Mouse (Mus musculus) right cerebral cortex, postnatal 14 days (tissue): ENCODE measurements around the gene Rab30.
A peak's percentile ranks its signal among the peaks of the same experiment; 100 is the strongest.
"Not testable (repeated sequence)": the region's sequence is repeated elsewhere in the genome, so short reads cannot be mapped to it uniquely, and the experiment has no call there.

ENCODE experiments used
- DNase-seq: peaks from one replicate; pipeline ENCODE4 v3.0.0; 2022

Rab30 gene

GRCm38 (mm10) chr7:92741152-92741860 lies at the start of gene Rab30:
TSS of gene Rab30 (plus strand) at chr7:92741603.
- DNase-seq = peak; percentile 84

GRCm38 (mm10) chr7:92696395-92696794 lies 45.0 kb upstream of the Rab30 start:
- DNase-seq = no peak

- no peak for DNase-seq
Measured at GRCm38 (mm10) chr7:92698770-92699169, 42.6 kb upstream of the Rab30 start.

- no peak for DNase-seq
Measured at GRCm38 (mm10) chr7:92703661-92704060, 37.7 kb upstream of the Rab30 start.

DNA sequence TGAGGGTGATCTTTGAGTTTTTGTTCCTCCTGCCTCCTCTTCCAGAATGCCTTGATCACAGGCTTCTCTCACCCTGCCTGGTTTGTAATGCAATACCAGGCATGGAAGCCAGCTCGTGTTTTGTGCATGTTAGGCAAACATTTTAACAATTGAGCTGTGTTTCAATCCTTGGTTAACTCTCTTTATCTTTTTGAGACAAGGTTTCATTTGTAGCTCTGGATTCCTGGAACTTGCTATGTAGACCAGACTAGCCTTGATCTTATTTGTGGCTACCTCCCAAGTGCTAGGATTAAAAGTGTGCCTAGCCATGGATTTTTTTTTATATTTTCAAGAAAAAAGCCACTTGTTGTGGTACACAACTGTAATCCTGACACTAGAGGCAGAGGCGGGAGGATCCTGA lies 35.9 kb upstream of the Rab30 start:
- DNase-seq = no peak

- no peak for DNase-seq
Measured at GRCm38 (mm10) chr7:92706711-92707110, 34.7 kb upstream of the Rab30 start.

- no peak for DNase-seq
Measured at GRCm38 (mm10) chr7:92709573-92709972, 31.8 kb upstream of the Rab30 start.

- DNase-seq = no peak
Measured at GRCm38 (mm10) chr7:92711593-92711992, 29.8 kb upstream of the Rab30 start.

DNA sequence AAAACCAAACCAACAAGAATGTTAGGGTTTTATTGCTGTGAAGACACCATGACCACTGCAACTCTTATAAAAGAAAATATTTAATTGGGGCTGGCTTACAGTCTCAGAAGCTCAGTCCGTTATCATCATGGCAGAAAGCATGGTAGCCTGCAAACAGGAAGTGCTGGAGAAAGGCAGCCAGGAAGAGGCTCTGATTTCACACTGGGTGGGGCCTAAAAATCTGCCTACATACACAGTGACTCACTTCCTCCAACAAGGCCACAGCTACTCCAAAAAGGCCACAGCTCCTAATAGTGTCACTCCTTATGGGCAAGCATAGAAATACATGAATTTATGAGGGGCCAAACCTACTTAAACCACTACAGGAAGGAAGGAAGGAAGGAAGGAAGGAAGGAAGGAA lies 26.3 kb upstream of the Rab30 start:
- DNase-seq = no peak

DNA sequence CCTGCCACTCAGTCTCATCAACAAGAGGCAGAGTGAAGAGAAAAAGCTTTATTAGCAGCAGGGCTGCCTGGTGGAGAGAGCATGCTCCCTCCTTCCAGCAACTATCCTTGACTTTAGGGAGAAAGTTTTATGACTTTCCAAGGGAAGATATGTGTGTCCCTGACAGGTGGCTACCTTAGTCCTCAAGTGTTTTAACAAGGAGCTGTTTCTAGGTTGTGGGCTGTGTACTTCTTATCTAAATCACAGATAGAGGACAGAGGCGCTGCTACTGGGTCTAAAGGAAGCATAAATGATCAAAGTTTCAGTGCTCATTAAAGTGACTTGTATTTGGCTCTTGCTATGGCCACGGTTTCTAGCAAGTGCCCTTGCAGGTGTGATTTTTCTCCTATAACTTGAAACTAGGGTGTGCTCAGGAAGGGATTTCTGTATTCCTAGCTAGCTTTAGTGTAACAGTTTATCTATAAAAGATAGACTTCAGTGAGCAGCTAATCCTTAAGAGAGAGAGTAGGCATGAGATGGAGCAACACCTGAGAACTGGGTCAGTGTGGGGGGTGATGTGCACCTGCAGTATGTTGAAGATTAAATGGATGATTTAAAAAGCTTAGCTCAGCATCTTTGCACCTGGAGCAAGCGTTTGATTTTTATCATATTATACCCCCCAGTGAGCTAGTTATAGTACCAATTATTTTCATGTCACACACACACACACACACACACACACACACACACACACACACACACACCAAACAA lies 21.1 kb upstream of the Rab30 start:
- DNase-seq = no peak

DNA sequence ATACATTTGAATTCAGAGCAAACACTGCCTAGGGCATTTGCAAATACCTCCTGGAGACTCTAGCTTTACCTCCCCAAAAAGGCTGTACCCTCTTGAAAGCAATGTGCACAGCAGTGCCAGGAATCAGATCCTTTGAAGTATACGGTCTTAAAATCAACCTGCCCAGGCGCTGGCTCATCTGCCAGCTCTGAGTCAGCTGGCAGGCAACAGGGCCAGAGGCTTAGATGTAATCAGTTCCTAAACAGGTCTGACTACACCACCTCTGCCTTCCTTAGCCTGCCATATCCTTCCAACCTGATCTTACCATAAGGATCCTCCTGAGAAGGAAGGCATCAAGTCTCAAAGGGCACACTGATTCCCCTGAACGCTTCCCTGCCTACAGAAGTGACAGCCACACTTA lies 17.7 kb upstream of the Rab30 start:
- no peak for DNase-seq

DNA sequence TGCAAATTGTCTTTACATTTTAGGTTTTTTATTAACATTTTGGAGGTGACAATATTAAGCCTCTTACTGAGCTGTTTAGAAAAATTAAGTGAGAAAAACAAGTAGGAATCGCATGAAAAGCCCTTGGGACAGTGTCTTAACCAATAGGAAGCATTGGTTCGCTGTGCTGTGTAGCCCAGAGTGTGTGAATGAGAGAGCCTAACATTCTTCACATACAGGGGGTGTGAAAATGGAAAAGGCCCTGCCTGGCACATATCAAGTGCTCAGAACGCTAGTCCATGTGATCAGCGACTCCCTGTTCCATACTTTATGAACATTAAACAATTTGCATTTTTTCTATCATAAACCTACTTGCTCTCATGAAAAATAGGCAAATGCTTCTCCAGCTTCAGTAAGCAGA lies 17.1 kb upstream of the Rab30 start:
- no peak for DNase-seq

- not testable (repeated sequence) for DNase-seq
Measured at GRCm38 (mm10) chr7:92729583-92729982, 11.8 kb upstream of the Rab30 start.

- DNase-seq = no peak
Measured at GRCm38 (mm10) chr7:92730465-92730864, 10.9 kb upstream of the Rab30 start.

DNA sequence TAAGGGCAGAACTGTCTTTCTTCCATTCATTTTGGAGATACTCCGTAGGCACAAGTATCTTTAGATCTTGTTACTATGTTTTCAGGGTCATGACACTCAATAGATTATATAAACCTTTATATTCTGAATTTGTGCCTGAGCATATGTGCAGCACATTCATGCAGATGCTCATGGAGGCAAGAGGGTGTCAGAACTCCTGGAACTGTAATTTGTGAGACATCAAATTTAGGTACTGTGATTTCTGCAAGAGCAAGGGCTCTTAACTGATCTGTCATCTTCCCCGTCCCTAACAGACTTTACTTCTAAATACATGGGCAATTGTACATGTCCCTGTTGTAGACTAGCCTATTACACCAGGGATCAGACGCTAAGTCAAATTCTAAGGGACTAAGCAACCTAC lies 10.4 kb upstream of the Rab30 start:
- no peak for DNase-seq

GRCm38 (mm10) chr7:92732136-92732535 lies 9.3 kb upstream of the Rab30 start:
- no peak for DNase-seq

GRCm38 (mm10) chr7:92737560-92737959 lies 3.8 kb upstream of the Rab30 start:
- DNase-seq = no peak

DNA sequence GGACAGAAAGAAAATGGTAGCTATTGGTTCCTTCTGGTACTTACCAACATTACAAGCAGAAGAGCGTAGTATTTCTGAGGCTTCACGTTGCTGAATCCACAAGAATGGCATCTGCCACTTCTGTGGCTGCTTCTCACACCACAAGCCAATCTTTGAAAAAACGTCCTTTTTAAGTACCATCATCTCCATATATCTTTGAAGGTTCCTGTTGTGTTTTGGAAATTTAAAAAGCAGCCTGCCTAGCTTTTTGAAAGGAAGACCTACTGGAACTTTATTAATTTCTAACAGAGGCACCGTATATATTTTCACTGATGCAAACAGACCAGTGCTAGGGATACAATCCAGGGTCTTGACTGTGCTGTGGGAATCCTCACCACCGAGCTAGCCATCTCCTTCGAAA lies 1.4 kb upstream of the Rab30 start:
- DNase-seq = no peak

GRCm38 (mm10) chr7:92740411-92741115 lies 840 bp upstream of the Rab30 start:
- peak; percentile 6 for DNase-seq

DNA sequence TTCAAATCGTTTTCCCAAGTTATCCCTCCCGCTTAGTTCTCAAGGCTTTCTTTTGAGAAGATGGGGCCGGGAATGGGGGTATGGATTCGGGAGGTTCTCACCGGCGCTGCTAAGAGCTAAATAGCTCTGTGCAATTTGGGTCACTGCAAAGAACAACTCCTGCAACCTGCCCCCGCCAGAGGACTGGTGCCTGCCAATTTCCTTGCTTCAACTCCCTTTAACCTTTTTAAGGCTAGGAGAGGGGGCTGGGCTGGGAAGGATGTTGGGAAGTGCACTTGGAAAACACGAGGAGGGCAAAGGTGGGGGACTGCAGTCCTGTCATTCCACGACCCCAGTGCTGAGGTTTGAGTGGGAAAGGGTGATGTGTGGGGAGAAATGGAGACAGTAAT lies 452 bp downstream of the Rab30 start:
- DNase-seq = peak; percentile 11

GRCm38 (mm10) chr7:92742341-92742741 lies 938 bp downstream of the Rab30 start:
- DNase-seq = no peak

DNA sequence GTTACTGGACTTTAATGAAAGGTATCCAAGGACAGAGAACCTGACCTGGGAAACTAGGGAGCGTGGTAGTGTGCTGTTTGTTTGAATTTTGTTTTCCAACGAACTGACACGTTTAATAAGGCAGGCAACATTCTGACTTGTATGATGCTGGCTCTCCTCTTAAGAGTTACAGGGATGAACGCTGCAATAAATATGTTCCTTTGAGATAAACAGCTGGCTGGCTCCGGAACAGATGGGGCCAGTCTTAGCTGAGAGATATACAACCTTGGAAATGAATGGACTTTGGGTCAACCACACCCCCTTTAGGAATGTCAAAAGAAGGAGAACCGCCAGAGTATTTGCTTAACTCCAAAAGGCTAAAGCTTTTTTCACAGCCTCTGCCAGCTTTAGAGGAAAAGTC lies 1.4 kb downstream of the Rab30 start:
- no peak for DNase-seq

DNA sequence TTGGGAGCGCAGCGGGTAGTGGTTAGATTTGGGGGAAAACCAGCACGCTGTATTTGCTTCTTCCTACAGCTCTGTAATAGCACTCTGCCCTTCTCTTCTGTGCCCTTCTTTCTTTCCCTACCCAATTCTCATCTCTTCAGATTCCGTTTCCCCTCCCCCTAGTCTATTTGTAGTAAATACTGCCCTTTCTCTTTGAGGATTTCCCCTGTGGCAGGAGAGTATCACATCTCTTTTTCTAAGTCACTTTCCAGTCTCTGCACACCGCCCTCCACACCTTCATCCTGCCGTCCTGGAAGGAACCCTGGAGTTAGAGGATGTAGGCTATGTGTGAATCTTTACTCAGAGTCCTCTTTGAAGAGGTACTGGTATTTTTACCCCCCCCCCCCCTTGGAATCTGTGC lies 1.9 kb downstream of the Rab30 start:
- DNase-seq = no peak

GRCm38 (mm10) chr7:92750395-92750794 lies 9.0 kb downstream of the Rab30 start:
- DNase-seq = no peak
